Mouse (Mus musculus) heart, postnatal 0 days (tissue): ENCODE measurements around the gene Egln1.

Experiments
- CTCF ChIP-seq: IDR thresholded peaks from 2 replicates; pipeline ENCODE4 v1.5.1; 2016; ENCODE audit warnings: antibody characterized with exemption, control low read depth, low read depth
- EP300 ChIP-seq: IDR thresholded peaks from 2 replicates; pipeline ENCODE4 v1.6.1; 2016; ENCODE audit warnings: antibody characterized with exemption, low read depth

DNA sequence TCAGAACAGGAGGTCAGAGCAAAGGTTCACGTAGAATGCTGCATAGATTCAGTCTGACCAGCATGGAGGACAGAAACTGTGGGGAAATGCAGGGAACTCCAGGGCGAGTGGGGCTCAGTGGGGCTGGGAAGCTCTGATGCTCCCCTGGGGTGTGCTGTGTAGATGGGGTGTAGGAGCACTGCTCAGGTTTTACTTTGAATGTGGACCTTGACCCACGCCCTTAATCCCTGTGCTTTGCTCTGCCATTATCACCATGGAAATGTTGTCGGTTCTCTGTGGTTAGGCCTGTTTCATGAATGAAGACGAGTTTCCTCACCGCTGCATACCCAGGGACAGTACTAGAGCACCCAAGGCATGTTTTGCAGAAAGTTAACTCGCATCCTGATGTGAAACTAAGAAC is 77.7 kb downstream of the Egln1 start:
- TF ChIP-seq CTCF = no peak
- TF ChIP-seq EP300 = no peak
